Mouse (Mus musculus): ENCODE measurements around the gene Polr2l.

DNA sequence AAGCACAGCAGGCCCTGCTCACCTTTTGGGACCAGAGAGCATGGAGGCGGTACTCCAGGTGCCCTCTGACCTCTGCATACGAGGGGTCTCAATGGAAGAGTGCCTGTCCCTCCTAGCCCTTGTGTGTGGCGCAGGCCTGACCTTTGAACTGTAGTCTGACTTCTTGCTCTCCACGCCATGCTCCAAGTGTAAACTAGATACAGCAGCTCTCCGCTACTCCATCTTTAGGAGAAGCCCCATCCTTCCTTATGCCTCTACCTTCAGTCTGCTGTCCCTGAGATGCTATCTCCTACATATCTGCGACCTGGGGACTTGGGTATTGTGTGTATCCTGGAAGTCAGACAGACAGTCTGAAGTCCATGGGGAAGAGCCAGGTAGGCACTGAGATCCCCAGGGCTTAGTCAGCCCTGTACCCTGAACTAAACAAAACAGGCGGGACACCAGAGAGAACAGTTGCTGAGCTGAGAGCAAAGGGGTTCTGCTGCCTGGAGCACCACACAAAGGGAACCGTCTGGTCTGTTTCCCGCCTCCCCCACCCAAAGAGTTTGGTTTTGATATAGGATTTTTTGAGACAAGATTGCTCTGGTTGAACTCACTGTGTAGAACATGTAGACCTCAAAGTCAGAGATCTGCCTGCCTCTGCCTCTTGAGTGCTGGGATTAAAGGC is 38.9 kb downstream of the Polr2l start:
- TF ChIP-seq CTCF (IDR thresholded peaks at IDR 0.05; ENCODE audit: insufficient read depth, low read depth, low read length) = no peak
- TF ChIP-seq POLR2A (IDR thresholded peaks at IDR 0.05; ENCODE audit: insufficient read depth, low read depth, low read length) = no peak

Measured in olfactory bulb, adult 2 months (tissue).